Mouse (Mus musculus) stomach, embryonic 16.5 days (tissue): ENCODE results near the gene Sh3pxd2a. TPM values are rescaled to one million over a fixed set of nuclear protein-coding genes. Genes with fewer than 3 reads are reported as not detected.
A peak's percentile ranks its signal among the peaks of the same experiment; 100 is the strongest.

Experiments used
- ATAC-seq: fragments of 200-750 bp; cut with Nextera tagmentation; 2 replicates; pipeline ENCODE4 v1.8.0; 2017; ENCODE audit warnings: moderate number of reproducible peaks, moderate TSS enrichment; ENCODE audit not compliant: insufficient read depth, low FRiP score
- H3K27ac ChIP-seq: fragments of 300-500 bp; sonication (generic); 2 replicates; pipeline ENCODE4 v1.5.1; 2014; ENCODE audit warnings: low read length
- H3K27me3 ChIP-seq: fragments of 300-500 bp; sonication (generic); 2 replicates; pipeline ENCODE4 v1.6.1; 2014; ENCODE audit warnings: low read length, control low read depth, mixed read lengths; ENCODE audit not compliant: control insufficient read depth, insufficient read depth
- H3K36me3 ChIP-seq: fragments of 300-500 bp; sonication (generic); 2 replicates; pipeline ENCODE4 v1.6.1; 2014; ENCODE audit warnings: low read length; ENCODE audit not compliant: control insufficient read depth, insufficient read depth
- H3K4me1 ChIP-seq: fragments of 300-500 bp; sonication (generic); 2 replicates; pipeline ENCODE4 v1.6.1; 2014; ENCODE audit warnings: low read length, control low read depth, mixed read lengths; ENCODE audit not compliant: control insufficient read depth, insufficient read depth
- H3K4me2 ChIP-seq: fragments of 300-500 bp; sonication (generic); 2 replicates; pipeline ENCODE4 v1.6.1; 2014; ENCODE audit warnings: low read depth, low read length, mixed read lengths
- H3K4me3 ChIP-seq: fragments of 300-500 bp; sonication (generic); replicated peaks from 2 replicates; pipeline ENCODE4 v1.5.1; 2014; ENCODE audit warnings: mild to moderate bottlenecking, low read length
- H3K9ac ChIP-seq: fragments of 300-500 bp; sonication (generic); 2 replicates; pipeline ENCODE4 v1.6.1; 2014; ENCODE audit warnings: low read length
- H3K9me3 ChIP-seq: fragments of 300-500 bp; sonication (generic); replicated peaks from 2 replicates; pipeline ENCODE4 v1.6.1; 2016; ENCODE audit warnings: low read length, control low read depth; ENCODE audit not compliant: control insufficient read depth
- WGBS: fragments of 180-500 bp; shearing (Covaris S2); extraction: QIAGEN DNeasy Blood & Tissue Kit; methylation state at CpG from one replicate; pipeline ENCODE4 v1.1.7; 2014; 5-methylcytosine and 5-hydroxymethylcytosine counted together
- polyA plus RNA-seq: library from polyadenylated mRNA; unstranded; fragments of >200 nt; fragmentation: Nextera tagmentation; extraction: Ambion mirVana; gene quantifications from 2 replicates; pipeline ENCODE4 v1.2.1, GENCODE M21; 2015

Sh3pxd2a gene
- polyA plus RNA-seq, 1 experiment from 2014 or later = 6.6 TPM

DNA sequence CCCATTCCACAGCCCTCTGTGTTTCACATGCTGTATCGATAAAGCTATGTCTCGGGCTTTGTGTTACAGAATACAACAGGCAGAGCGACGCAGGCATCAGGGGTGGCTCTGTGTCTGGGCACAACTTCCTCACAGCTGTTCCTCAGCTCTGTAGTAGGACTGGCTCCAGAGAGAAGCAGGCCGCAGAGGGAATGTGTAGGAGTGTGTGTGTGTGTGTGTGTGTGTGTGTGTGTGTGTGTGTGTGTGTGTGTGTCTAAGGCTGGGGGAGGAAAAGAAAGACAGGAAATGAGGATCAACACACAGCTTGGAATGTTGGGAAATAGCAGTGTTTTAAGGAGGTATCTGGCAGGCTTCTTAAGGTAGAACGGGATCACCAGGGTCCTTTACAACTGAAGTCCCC, 187.5 kb downstream of the Sh3pxd2a start:
- no peak overlapping the region for H3K9ac ChIP-seq
- WGBS = 57% methylated on average over 6 of the region's 6 CpGs
- 0 out of 2 replicates have a peak, but pooled peaks have one; percentile 8 for ATAC-seq
- no peak overlapping the region for H3K4me3 ChIP-seq
- peaks cover 28% of the 10 kb centered on the region for H3K4me1 ChIP-seq
- H3K9me3 ChIP-seq = no peaks in the 10 kb centered on the region
- no peak overlapping the region for H3K4me2 ChIP-seq
- H3K27me3 ChIP-seq = no peaks in the 10 kb centered on the region
- H3K27ac ChIP-seq = peak overlapping the region; percentile 26; the same call in 1 of the 2 replicates
- peaks cover 14% of the 10 kb centered on the region for H3K36me3 ChIP-seq

DNA sequence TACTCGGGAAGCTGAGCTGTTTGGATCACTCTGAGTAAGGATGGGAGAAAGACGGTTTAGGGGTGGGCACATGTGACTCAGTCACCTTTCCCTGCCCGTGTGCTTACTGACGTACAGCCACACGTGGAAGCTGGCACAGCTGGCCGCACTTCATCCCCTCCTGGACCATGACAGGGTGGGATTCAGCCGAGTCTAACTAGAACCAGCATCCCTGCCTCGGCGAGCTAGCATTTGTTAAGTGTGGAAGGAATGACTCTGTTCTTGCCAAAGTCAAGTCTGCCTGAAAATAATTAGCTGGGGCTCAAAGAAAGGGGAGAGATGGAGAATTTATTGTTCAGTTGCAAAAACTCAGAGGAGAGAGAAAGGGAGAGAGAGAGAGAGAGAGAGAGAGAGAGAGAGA, 193.7 kb downstream of the Sh3pxd2a start:
- H3K4me1 ChIP-seq = no peaks in the 10 kb centered on the region
- peaks cover 43% of the 10 kb centered on the region for H3K36me3 ChIP-seq
- 83% methylated on average over 9 of the region's 9 CpGs for WGBS
- H3K9me3 ChIP-seq = no peaks in the 10 kb centered on the region
- no peak overlapping the region for H3K4me2 ChIP-seq
- H3K27me3 ChIP-seq = no peaks in the 10 kb centered on the region
- no peak overlapping the region for H3K4me3 ChIP-seq
- ATAC-seq = no peak
- H3K9ac ChIP-seq = no peak overlapping the region
- no peak overlapping the region for H3K27ac ChIP-seq

DNA sequence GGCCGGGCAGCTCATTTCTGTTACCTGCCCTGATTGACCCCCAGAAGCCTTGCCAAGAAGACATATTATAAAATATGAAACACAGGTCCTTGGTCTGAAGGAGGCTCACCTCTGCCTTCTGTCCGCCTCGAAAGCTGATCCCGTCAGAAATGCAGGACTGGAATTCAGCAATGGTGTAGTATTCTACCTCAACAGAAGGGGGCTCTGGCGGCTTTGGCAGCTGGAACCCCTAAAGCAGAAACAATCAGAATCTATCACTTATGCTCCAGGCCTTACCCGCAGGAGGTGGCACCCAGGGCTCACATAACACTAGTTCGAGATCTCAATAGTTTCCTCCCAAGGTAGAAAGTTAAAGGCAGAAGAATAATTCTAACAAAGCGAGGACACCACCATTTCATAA, 194.5 kb downstream of the Sh3pxd2a start:
- peaks cover 43% of the 10 kb centered on the region for H3K36me3 ChIP-seq
- H3K27me3 ChIP-seq = no peaks in the 10 kb centered on the region
- H3K4me2 ChIP-seq = no peak overlapping the region
- H3K9ac ChIP-seq = no peak overlapping the region
- no peaks in the 10 kb centered on the region; the same call in 1 of the 2 replicates for H3K4me1 ChIP-seq
- ATAC-seq = no peak
- H3K9me3 ChIP-seq = no peaks in the 10 kb centered on the region
- no peak overlapping the region for H3K4me3 ChIP-seq
- 56% methylated on average over 8 of the region's 8 CpGs for WGBS
- H3K27ac ChIP-seq = no peak overlapping the region

DNA sequence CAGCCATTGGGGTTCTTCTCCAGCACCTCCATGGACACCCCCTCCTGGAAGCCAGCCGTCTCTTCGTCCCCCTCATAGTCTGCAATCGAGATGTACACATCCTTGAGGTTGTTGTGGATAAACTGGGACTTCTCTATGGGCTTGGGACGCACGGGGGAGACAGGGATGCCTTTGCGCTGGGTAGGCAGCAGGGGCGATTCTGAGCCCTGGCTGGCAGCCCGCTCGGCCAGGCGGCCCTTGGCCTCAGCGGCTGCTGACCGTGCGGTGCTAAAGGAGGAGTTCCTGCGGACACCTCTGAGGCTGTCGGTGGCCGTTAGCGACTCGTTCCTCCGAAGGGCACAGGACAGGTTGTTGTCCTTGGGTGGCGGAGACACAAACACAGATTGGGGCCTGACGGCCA, 197.1 kb downstream of the Sh3pxd2a start:
- Histone ChIP-seq H3K4me2 (no peak overlapping the region), H3K4me1 (peaks cover 4% of the 10 kb centered on the region), H3K27ac (no peak overlapping the region), H3K9ac (no peak overlapping the region), H3K4me3 (no peak overlapping the region), H3K27me3 (no peaks in the 10 kb centered on the region), H3K36me3 (peaks cover 39% of the 10 kb centered on the region), H3K9me3 (no peaks in the 10 kb centered on the region)
- WGBS = 87% methylated on average over 21 of the region's 21 CpGs
- ATAC-seq = no peak

- Histone ChIP-seq H3K4me1 (peaks cover 4% of the 10 kb centered on the region), H3K27ac (no peak overlapping the region), H3K4me2 (no peak overlapping the region), H3K9me3 (no peaks in the 10 kb centered on the region), H3K9ac (no peak overlapping the region), H3K36me3 (peaks cover 34% of the 10 kb centered on the region), H3K4me3 (no peak overlapping the region), H3K27me3 (no peaks in the 10 kb centered on the region)
- no peak for ATAC-seq
- 84% methylated on average over 18 of the region's 18 CpGs for WGBS
These were observed 198.0 kb downstream of the Sh3pxd2a start for GRCm38 (mm10) chr19:47266070-47266801.

DNA sequence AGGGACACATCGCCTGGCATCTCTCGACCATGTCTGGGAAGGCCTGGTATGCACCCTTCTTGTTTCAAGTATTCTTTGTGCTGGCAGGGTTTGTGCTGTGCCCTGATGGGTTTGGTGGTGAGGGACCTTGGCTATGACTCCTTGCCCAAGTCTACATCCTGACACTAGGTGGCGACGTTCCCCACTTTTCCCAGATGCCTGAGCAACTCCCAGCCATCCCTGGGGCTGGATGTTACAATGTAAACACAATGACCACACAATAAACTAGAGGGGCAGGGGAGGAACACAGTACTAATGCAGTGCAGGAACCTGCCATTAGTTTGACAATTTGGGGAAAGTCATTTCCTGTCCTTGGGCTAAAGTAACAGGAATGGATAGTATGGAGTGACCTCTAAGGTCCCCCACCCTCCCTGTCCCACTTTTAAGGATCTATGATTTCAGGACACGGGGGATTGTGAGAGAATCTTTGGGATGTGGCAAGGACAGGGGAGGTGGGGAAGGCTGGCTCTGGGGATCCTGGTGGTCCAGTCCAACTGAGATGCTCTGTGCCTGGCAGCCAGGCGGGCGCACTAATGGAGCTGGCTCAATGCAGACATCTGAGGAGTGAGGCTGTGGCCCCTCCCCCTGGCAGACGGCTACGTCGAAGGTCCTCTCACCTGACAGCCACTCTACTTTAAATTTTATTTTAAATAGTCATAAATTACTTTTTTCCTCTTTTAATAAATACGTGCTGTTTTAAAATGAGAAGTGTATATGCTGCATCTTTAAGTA, 199.7 kb downstream of the Sh3pxd2a start:
- no peaks in the 10 kb centered on the region for H3K9me3 ChIP-seq
- no peak overlapping the region for H3K9ac ChIP-seq
- peaks cover 4% of the 10 kb centered on the region for H3K4me1 ChIP-seq
- peaks cover 26% of the 10 kb centered on the region for H3K36me3 ChIP-seq
- H3K27ac ChIP-seq = no peak overlapping the region
- no peak overlapping the region for H3K4me3 ChIP-seq
- no peak overlapping the region for H3K4me2 ChIP-seq
- no peaks in the 10 kb centered on the region for H3K27me3 ChIP-seq
- peak; percentile 61; the same call in 1 of the 2 replicates for ATAC-seq
- WGBS = 40% methylated on average over 11 of the region's 11 CpGs

DNA sequence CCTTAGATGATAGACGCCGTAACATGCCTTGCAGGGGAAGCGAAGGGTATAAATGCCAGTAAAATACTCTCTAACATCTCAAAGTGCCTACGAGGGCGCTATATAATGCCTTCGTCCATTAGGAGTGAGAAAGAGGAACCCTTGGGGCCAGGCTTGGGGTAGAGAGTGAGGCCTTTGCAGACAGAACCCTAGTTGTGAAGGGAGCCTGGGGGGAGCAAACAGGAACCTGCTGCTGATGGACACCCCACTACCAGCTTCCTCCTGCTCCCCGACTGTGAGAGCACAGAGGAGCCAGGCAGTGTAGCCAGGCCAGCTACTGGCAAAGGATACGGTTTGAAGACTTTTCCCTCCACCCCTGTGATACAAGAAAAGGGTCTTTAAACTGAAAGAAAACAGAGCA, 200.6 kb downstream of the Sh3pxd2a start:
- no peak for ATAC-seq
- Histone ChIP-seq H3K4me3 (no peak overlapping the region), H3K9ac (no peak overlapping the region), H3K9me3 (no peaks in the 10 kb centered on the region), H3K27me3 (no peaks in the 10 kb centered on the region), H3K4me2 (no peak overlapping the region), H3K4me1 (peaks cover 4% of the 10 kb centered on the region), H3K36me3 (peaks cover 19% of the 10 kb centered on the region), H3K27ac (no peak overlapping the region)
- 82% methylated on average over 8 of the region's 8 CpGs for whole genome bisulfite sequencing

GRCm38 (mm10) chr19:47261196-47261595, 203.0 kb downstream of the Sh3pxd2a start:
- 74% methylated on average over 8 of the region's 8 CpGs for WGBS
- no peak overlapping the region for H3K4me3 ChIP-seq
- H3K4me2 ChIP-seq = no peak overlapping the region
- H3K9ac ChIP-seq = no peak overlapping the region
- no peaks in the 10 kb centered on the region for H3K36me3 ChIP-seq
- H3K27ac ChIP-seq = no peak overlapping the region
- H3K27me3 ChIP-seq = no peaks in the 10 kb centered on the region
- peaks cover 4% of the 10 kb centered on the region for H3K4me1 ChIP-seq
- no peaks in the 10 kb centered on the region for H3K9me3 ChIP-seq
- no peak for ATAC-seq

DNA sequence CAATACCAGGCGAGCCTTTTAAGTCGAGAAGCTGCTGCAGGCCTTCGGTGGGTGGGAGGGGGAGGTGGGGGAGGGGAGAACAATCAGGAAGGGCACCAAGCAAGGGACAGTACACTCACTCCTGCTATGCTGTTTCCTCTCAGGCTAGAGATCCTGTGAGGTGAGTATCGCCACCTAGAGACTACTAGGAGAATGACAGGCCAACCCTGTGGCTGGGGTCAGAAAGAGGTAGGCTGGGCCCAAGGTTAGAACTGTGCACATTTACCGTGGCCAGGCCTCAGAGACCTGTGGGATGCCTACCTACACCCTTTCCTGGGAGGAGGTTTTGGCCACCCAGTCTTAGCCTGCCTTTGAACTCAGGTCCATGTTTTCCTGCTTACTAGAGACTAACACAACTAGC, 204.6 kb downstream of the Sh3pxd2a start:
- ATAC-seq = peak; percentile 27; the same call in 1 of the 2 replicates
- Histone ChIP-seq H3K27ac (no peak overlapping the region), H3K4me3 (no peak overlapping the region), H3K9me3 (no peaks in the 10 kb centered on the region), H3K36me3 (no peaks in the 10 kb centered on the region), H3K4me2 (no peak overlapping the region), H3K4me1 (peaks cover 2% of the 10 kb centered on the region), H3K27me3 (no peaks in the 10 kb centered on the region), H3K9ac (no peak overlapping the region)
- WGBS = 6% methylated on average over 5 of the region's 5 CpGs
